Mouse (Mus musculus) heart, postnatal 0 days (tissue): ENCODE results near the gene H13. TPM values are rescaled to one million over a fixed set of nuclear protein-coding genes. Genes with fewer than 3 reads are reported as not detected.

Experiments
- ATAC-seq: fragments of 200-750 bp; cut with Nextera tagmentation; 2 replicates; pipeline ENCODE4 v1.8.0; 2017; ENCODE audit warnings: low read depth, moderate number of reproducible peaks, moderate library complexity; ENCODE audit not compliant: insufficient read depth
- DNase-seq: peaks from one replicate; pipeline ENCODE4 v3.0.0-alpha.2; 2016; ENCODE audit warnings: low spot score
- H3K27ac ChIP-seq: fragments of 300-500 bp; sonication (generic); 2 replicates; pipeline ENCODE4 v1.5.1; 2014; ENCODE audit warnings: low read depth, mild to moderate bottlenecking
- H3K27me3 ChIP-seq: fragments of 300-500 bp; sonication (generic); 2 replicates; pipeline ENCODE4 v1.6.1; 2014; ENCODE audit warnings: low read length, mixed read lengths; ENCODE audit not compliant: control insufficient read depth, insufficient read depth
- H3K36me3 ChIP-seq: fragments of 300-500 bp; sonication (generic); replicated peaks from 2 replicates; pipeline ENCODE4 v1.6.1; 2014; ENCODE audit warnings: low read length, mixed read lengths; ENCODE audit not compliant: control insufficient read depth, insufficient read depth
- H3K4me1 ChIP-seq: fragments of 300-500 bp; sonication (generic); 2 replicates; pipeline ENCODE4 v1.6.1; 2014; ENCODE audit warnings: antibody characterized with exemption; ENCODE audit not compliant: control insufficient read depth, insufficient read depth
- H3K4me2 ChIP-seq: fragments of 300-500 bp; sonication (generic); 2 replicates; pipeline ENCODE4 v1.6.1; 2014; ENCODE audit warnings: low read depth, mild to moderate bottlenecking, low read length, moderate library complexity
- H3K4me3 ChIP-seq: fragments of 300-500 bp; sonication (generic); 2 replicates; pipeline ENCODE4 v1.5.1; 2014; ENCODE audit warnings: low read depth, low read length
- H3K9ac ChIP-seq: fragments of 300-500 bp; sonication (generic); replicated peaks from 2 replicates; pipeline ENCODE4 v1.6.1; 2014; ENCODE audit warnings: low read depth, low read length, mixed read lengths
- H3K9me3 ChIP-seq: fragments of 300-500 bp; sonication (generic); replicated peaks from 2 replicates; pipeline ENCODE4 v1.6.1; 2016; ENCODE audit warnings: low read length; ENCODE audit not compliant: control insufficient read depth
- CTCF ChIP-seq: IDR thresholded peaks from 2 replicates; pipeline ENCODE4 v1.5.1; 2016; ENCODE audit warnings: antibody characterized with exemption, control low read depth, low read depth
- EP300 ChIP-seq: IDR thresholded peaks from 2 replicates; pipeline ENCODE4 v1.6.1; 2016; ENCODE audit warnings: antibody characterized with exemption, low read depth
- WGBS: fragments of 180-500 bp; shearing (Covaris S2); extraction: QIAGEN DNeasy Blood & Tissue Kit; methylation state at CpG from one replicate; pipeline ENCODE4 v1.1.7; 2014; 5-methylcytosine and 5-hydroxymethylcytosine counted together
- polyA plus RNA-seq: library from polyadenylated mRNA; unstranded; fragments of >200 nt; fragmentation: Nextera tagmentation; extraction: Ambion mirVana; gene quantifications from 2 replicates; pipeline ENCODE4 v1.2.1, GENCODE M21; 2015
- total RNA-seq: library from RNA; depleted of rRNA; stranded (reverse); fragments of >200 nt; gene quantifications from 2 replicates; pipeline ENCODE4 v1.2.3, GENCODE M21; 2014; ENCODE audit warnings: low replicate concordance

The H13 gene
- total and polyA plus RNA-seq, 2 experiments from 2014 or later: 55.0 to 68.6 TPM

DNA sequence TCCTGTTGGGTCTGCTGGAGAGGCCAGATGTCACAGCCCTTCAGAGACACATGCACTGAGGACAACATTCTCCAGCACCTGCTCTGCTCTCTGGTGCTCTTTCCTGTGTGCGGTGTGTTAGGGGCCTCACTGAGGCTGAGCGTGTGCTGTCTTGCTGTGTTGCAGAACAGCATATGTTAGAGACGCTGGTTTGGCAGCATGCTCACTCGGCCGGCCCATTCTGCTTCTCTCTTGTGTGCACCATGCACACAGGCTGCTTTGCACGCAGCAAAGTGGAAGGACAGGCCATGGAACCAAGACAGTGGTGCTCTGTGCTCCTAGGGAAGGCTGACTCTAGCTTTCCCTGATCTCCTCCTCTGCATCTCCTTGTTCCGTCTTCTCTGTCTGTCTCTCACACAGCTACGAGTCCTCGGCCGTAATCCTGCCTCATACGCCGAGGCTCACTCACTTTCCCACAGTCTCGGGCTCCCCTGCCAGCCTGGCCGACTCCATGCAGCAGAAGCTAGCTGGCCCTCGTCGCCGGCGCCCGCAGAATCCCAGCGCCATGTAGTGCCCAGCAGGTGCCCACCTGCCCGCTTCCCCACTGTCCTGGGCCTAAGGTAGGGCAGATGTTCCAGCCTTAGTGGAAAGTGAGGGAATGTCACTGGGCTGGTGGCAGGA lies 34.5 kb downstream of the H13 start:
- Histone ChIP-seq H3K9me3 (no peaks in the 10 kb centered on the region), H3K4me3 (no peak overlapping the region), H3K4me2 (no peak overlapping the region), H3K36me3 (peaks cover 68% of the 10 kb centered on the region), H3K9ac (no peak overlapping the region), H3K27me3 (no peaks in the 10 kb centered on the region), H3K4me1 (peaks cover 16% of the 10 kb centered on the region), H3K27ac (no peak overlapping the region)
- TF ChIP-seq CTCF: no peak
- no peak for TF ChIP-seq EP300
- no peak for DNase-seq
- no peak for ATAC-seq
- WGBS: 87% methylated on average over 21 of the region's 21 CpGs

DNA sequence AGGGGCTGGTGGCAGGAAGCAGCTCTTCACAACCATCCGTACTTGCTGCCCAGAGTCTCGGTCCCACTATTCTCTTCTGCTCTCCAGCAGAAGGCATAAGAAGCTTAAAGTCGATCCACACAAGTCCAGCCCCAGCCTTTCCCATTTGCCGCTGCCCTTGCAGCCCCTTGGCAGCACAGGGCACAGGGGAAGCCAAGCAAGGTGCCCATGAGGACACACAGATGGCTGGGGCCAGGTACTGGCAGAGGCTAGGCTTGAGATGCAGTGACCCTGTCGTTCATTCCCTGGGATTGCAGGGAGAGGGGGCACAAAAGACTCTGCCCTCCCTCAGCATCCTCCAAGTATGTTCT lies 35.0 kb downstream of the H13 start:
- TF ChIP-seq CTCF: no peak
- TF ChIP-seq EP300: no peak
- Histone ChIP-seq H3K9me3 (no peaks in the 10 kb centered on the region), H3K27ac (no peak overlapping the region), H3K9ac (no peak overlapping the region), H3K27me3 (no peaks in the 10 kb centered on the region), H3K36me3 (peaks cover 66% of the 10 kb centered on the region), H3K4me3 (no peak overlapping the region), H3K4me1 (peaks cover 16% of the 10 kb centered on the region), H3K4me2 (no peak overlapping the region)
- no peak for ATAC-seq
- DNase-seq: no peak
- 72% methylated on average over 5 of the region's 5 CpGs for WGBS

DNA sequence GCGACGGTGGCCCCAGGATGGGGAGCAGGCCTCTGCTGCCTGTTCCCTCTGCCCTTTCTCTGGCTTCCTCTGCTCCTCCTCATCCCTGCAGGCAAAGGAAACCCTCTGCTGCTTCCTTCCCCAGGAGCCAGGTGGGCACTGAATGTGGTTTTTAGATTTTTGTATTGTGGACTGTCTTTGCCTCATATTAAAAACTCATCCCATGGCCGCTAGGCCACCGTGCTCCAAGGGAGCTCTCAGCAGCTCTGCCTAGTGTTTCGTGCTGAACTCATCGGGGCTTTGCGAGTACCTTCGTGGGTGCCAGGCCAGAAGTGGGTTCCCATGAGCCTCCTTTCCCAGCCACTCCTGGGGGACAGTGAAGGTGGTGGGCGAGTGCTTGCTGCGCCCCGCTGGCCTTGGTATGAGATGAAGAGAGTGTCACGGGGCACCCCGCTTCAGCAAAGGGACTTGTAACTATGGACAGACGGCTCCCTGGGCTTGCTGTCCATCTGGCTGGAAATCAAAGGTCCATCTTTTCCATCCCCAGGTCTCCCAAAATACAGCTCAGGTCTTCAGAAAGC lies 35.6 kb downstream of the H13 start:
- H3K4me1 ChIP-seq: peaks cover 16% of the 10 kb centered on the region
- no peak overlapping the region for H3K4me2 ChIP-seq
- TF ChIP-seq CTCF: no peak
- TF ChIP-seq EP300: no peak
- ATAC-seq (no peak), DNase-seq (no peak)
- H3K27me3 ChIP-seq: no peaks in the 10 kb centered on the region
- peaks cover 66% of the 10 kb centered on the region for H3K36me3 ChIP-seq
- H3K9me3 ChIP-seq: no peaks in the 10 kb centered on the region
- H3K9ac ChIP-seq: no peak overlapping the region
- no peak overlapping the region for H3K4me3 ChIP-seq
- no peak overlapping the region for H3K27ac ChIP-seq
- 91% methylated on average over 14 of the region's 14 CpGs for WGBS

DNA sequence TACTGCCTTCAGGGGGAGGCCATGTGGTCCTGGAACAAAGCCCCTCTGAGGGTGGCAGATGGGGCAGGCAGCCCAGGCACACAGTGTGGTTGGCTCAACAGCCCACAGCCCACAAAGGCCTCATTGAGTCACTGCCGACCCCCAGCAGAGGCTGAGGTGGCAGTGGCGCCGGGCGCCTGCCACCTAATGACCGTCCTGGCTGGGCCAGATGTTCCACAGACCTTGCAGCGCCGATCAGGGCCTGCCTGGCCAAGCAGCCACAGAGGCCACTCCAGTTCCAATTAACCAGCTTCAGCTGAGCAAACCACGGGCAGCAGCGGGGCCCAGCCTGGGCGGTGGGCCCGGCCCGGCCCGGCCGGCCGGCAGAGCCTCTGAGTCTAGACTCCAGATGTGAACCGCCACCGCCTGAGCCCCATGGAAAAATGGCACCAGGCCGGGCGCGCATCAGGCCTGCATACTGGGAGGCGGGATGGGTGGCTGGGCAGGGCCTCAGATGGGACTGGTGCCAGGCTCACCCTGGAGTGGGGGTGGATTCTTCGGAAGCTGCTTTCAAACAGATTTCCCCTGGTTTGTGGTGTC lies 36.8 kb downstream of the H13 start:
- Histone ChIP-seq H3K4me3 (no peak overlapping the region), H3K9ac (no peak overlapping the region), H3K27me3 (no peaks in the 10 kb centered on the region), H3K36me3 (peaks cover 54% of the 10 kb centered on the region), H3K4me1 (peaks cover 16% of the 10 kb centered on the region), H3K27ac (peak overlapping the region; percentile 92), H3K9me3 (no peaks in the 10 kb centered on the region), H3K4me2 (no peak overlapping the region)
- WGBS: 76% methylated on average over 22 of the region's 22 CpGs
- DNase-seq (no peak), ATAC-seq (no peak)
- no peak for TF ChIP-seq CTCF

DNA sequence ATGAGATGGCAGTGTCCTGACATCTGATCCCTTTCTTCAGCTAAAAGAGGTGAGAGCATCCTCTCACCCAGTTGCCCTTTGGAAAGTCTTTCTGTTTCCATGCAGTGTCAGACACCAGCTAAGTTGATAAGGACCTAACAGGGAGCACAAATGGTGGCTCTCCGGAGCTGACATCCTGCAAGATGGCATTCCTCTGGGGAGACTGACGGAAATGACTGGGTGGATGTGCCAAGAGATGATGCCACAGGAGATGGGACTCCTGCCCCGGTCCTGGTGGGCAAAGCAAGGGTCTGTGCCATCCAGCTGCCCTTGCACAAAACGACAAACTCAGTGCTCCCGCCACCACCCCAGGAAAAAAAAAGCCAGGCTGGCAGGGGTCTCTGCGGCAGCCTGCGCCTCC lies 37.9 kb downstream of the H13 start:
- WGBS: 17% methylated on average over 7 of the region's 7 CpGs
- H3K36me3 ChIP-seq: peaks cover 43% of the 10 kb centered on the region
- peak overlapping the region; percentile 76 for H3K4me2 ChIP-seq
- peak overlapping the region; percentile 55 for H3K4me3 ChIP-seq
- no peak for TF ChIP-seq CTCF
- no peak for TF ChIP-seq EP300
- H3K4me1 ChIP-seq: peaks cover 16% of the 10 kb centered on the region
- DNase-seq (no peak), ATAC-seq (peak; percentile 2; the same call in 1 of the 2 replicates)
- H3K27ac ChIP-seq: peak overlapping the region; percentile 92
- H3K9ac ChIP-seq: peak overlapping the region; percentile 54
- H3K27me3 ChIP-seq: no peaks in the 10 kb centered on the region
- no peaks in the 10 kb centered on the region for H3K9me3 ChIP-seq

DNA sequence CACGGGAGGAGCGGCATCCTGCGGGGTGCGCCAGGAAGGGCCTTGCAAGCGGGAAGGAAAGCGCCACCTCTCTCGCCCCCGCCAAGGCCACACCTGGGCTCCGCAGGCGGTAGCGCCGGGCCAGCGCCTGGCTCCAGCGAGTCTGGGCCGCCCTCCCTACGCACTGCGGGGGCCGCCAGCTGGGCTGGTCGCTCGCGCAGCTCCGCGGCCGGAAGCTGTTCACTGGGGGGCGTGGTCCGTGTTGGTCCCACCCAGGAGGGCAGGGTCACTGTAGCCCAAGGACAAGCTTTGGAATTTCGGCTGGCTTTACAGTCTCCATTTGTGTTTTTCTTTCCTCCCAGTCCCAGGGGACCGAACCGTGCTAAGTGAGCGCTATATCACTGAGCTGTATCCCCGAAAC lies 38.4 kb downstream of the H13 start:
- H3K9ac ChIP-seq: peak overlapping the region; percentile 54
- H3K27ac ChIP-seq: peak overlapping the region; percentile 92
- H3K27me3 ChIP-seq: no peaks in the 10 kb centered on the region
- peak; percentile 98 for TF ChIP-seq EP300
- TF ChIP-seq CTCF: 0 out of 2 replicates have a peak, but pooled peaks have one; percentile 7
- H3K9me3 ChIP-seq: no peaks in the 10 kb centered on the region
- peaks cover 39% of the 10 kb centered on the region for H3K36me3 ChIP-seq
- peaks cover 16% of the 10 kb centered on the region for H3K4me1 ChIP-seq
- peak overlapping the region; percentile 55 for H3K4me3 ChIP-seq
- DNase-seq (peak; percentile 95), ATAC-seq (peak; percentile 98)
- H3K4me2 ChIP-seq: peak overlapping the region; percentile 76
- 4% methylated on average over 29 of the region's 31 CpGs for WGBS
